Mouse (Mus musculus): Measurements from ENCODE around the gene Olfr867. TPM values are rescaled to one million over a fixed set of nuclear protein-coding genes. Genes with fewer than 3 reads are reported as not detected.

Gene Olfr867
- polyA plus RNA-seq, 1 experiment from 2014 or later: not detected

DNA sequence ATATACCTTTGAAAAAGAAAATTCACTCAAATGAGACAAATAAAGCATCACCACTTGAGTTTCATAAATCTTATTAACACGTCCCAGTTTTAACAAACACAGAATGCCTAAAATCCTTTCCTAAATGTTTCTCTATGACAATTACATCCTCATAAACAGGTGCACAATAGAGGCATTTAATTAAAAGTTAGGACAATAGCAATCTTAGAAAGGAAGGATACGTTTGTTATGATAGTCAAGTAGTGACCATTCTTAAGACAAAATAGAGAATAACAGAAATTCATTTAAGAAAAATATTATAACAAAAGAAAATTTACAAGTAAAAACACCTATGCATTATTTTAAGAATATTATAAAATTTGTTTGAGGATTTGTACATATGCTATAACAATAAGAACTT is 29.4 kb downstream of the Olfr867 start, which contains the start of gene Olfr866:
TSS of gene Olfr866 (minus strand) at position 101 of the 400 bp plus-strand sequence.
- no peak for TF ChIP-seq CTCF (IDR thresholded peaks at IDR 0.05; ENCODE audit: low read depth)
- Histone ChIP-seq H3K4me2 (replicated peaks; ENCODE audit: low read depth) (no peak within 1 kb of the TSS), H3K27ac (ENCODE audit: low read depth, low read length) (no peak within 1 kb of the TSS), H3K9me3 (ENCODE audit: control insufficient read depth) (no peaks in the 10 kb centered on the region), H3K4me3 (ENCODE audit: low read depth, low read length) (no peak within 1 kb of the TSS), H3K9ac (ENCODE audit: low read depth, low read length) (no peak within 1 kb of the TSS), H3K36me3 (ENCODE audit: control insufficient read depth, insufficient read depth) (no peaks in the 10 kb centered on the region), H3K27me3 (replicated peaks; ENCODE audit: control insufficient read depth, insufficient read depth, low read length) (no peaks in the 10 kb centered on the region), H3K4me1 (replicated peaks; ENCODE audit: control insufficient read depth, insufficient read depth, low read length) (no peaks in the 10 kb centered on the region)
- no peak for ATAC-seq
- WGBS: 75% methylated on average over 2 of the region's 2 CpGs

Small RNAs within 50 kb of the gene (microRNA-seq; reads per million reads assigned to microRNA genes)
- gene Gm26231 (not detected), gene Gm44395 (not detected)

Other genes starting within 250 kb of the Olfr867 start
- not detected in 2 replicates for gene Olfr860, start 207.8 kb downstream of the Olfr867 start, polyA plus RNA-seq (2015; fragmentation: Nextera tagmentation; extraction: Ambion mirVana)
- gene Olfr862, start 169.6 kb downstream of the Olfr867 start, polyA plus RNA-seq (2015; fragmentation: Nextera tagmentation; extraction: Ambion mirVana): not detected in 2 replicates
- gene Olfr77, start 140.7 kb downstream of the Olfr867 start, polyA plus RNA-seq (2015; fragmentation: Nextera tagmentation; extraction: Ambion mirVana): 0.26 and 0.38 TPM in 2 replicates
- not detected in 2 replicates for gene Olfr866, start 29.5 kb downstream of the Olfr867 start, polyA plus RNA-seq (2015; fragmentation: Nextera tagmentation; extraction: Ambion mirVana)
- not detected in 2 replicates for gene Olfr868, start 41.1 kb upstream of the Olfr867 start, polyA plus RNA-seq (2015; fragmentation: Nextera tagmentation; extraction: Ambion mirVana)
- not detected in 2 replicates for gene Olfr869, start 71.4 kb upstream of the Olfr867 start, polyA plus RNA-seq (2015; fragmentation: Nextera tagmentation; extraction: Ambion mirVana)
- not detected in 2 replicates for gene Olfr870, start 116.5 kb upstream of the Olfr867 start, polyA plus RNA-seq (2015; fragmentation: Nextera tagmentation; extraction: Ambion mirVana)
- not detected in 2 replicates for gene Olfr871, start 154.6 kb upstream of the Olfr867 start, polyA plus RNA-seq (2015; fragmentation: Nextera tagmentation; extraction: Ambion mirVana)
- not detected in 2 replicates for gene Olfr872, start 179.6 kb upstream of the Olfr867 start, polyA plus RNA-seq (2015; fragmentation: Nextera tagmentation; extraction: Ambion mirVana)
- not detected in 2 replicates for gene Olfr39, start 224.8 kb upstream of the Olfr867 start, polyA plus RNA-seq (2015; fragmentation: Nextera tagmentation; extraction: Ambion mirVana)
- not detected in 2 replicates for gene Olfr873, start 241.0 kb upstream of the Olfr867 start, polyA plus RNA-seq (2015; fragmentation: Nextera tagmentation; extraction: Ambion mirVana)

All from intestine, postnatal 0 days (tissue).